Mouse (Mus musculus): ENCODE measurements around the gene Trim11. TPM values are rescaled to one million over a fixed set of nuclear protein-coding genes. Genes with fewer than 3 reads are reported as not detected.

Trim11 gene
- polyA plus RNA-seq, 1 experiment from 2014 or later, result 20.8 TPM

DNA sequence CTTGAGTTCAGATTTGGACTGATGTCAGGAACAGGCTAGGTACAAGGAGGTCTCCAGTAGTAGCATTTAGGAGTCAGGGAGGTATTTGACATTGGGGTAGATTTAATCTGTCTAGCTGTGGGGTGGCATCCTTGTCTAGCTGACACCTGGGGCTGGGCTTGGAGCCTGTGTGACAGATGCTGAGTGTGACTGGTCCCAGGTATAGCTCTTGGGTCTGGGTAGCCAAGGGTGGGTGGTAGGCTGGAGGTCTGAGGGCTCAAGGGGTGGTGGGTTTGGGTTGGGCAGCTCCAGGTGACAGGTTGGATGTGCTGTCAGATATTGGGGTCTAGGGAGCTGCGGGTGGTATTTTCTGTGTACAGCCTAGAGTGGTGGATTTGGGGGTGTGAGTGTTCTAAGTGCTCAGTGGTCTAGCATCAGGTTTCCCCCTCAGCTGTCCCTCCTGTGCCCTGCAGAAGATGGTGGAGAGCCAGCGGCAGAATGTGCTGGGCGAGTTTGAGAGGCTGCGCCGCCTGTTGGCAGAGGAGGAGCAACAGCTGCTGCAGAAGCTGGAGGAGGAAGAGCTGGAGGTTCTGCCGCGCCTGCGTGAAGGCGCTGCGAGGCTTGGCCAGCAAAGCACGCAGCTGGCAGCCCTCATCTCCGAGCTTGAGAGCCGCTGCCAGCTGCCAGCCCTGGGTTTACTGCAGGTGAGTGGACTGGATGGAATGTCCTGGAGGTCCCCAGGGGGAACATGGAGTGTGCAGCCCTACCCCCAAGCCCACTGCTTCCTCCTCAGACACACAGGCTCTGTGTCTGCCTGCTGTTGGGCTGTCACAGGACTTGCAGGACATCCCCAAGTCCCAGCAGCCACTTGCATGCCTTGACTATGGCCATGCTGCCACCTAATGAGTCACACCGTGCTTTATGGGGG is 3.9 kb downstream of the Trim11 start:
- 60% methylated on average over 14 of the region's 14 CpGs for WGBS

DNA sequence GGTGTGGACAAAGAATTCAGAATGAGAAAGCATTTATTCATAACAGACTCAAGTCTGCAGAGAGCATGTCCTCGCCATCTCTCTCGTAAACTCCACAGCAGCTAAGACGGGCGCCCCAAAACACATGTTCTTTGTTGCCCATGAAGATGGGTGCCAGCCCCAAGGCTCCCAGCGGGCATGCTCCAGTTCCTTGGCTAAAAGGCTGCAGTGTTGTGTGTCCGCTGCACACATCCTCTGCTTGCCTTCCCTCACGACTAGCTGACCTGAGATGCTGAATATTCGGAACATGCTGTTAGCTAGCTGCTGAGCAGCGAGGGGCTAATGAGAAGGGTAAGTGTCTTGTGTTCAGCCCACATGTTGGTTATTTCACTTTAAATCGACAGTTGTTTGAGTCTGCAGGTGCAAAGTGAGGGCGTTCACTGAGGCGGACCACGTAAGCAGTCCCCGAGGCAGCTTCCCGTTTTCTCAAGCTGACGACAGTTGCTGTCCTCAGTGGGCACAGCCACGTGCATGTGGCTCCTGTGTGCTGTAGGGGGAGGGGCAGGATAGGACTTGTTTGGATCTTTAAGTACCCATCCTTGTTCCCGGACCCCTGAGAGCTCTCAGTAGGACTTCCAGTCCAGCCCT is 4.7 kb downstream of the Trim11 start:
- Histone ChIP-seq H3K27ac (replicated peaks; ENCODE audit: low read depth, low read length) (no peak overlapping the region), H3K9me3 (ENCODE audit: control insufficient read depth, low read length) (no peaks in the 10 kb centered on the region), H3K9ac (replicated peaks; ENCODE audit: low read length) (no peak overlapping the region), H3K4me3 (replicated peaks; ENCODE audit: low read depth, low read length) (no peak overlapping the region), H3K36me3 (ENCODE audit: control insufficient read depth, insufficient read depth, low read length) (peaks cover 53% of the 10 kb centered on the region), H3K27me3 (ENCODE audit: control insufficient read depth, insufficient read depth, low read length) (no peaks in the 10 kb centered on the region), H3K4me2 (ENCODE audit: low read length) (no peak overlapping the region), H3K4me1 (ENCODE audit: control insufficient read depth, insufficient read depth, low read length) (peaks cover 18% of the 10 kb centered on the region)
- WGBS, result 90% methylated on average over 18 of the region's 18 CpGs
- DNase-seq (no peak), ATAC-seq (ENCODE audit: low FRiP score, low TSS enrichment) (no peak)

More for the DNA sequence above, 3.9 kb downstream of the Trim11 start:
- no peak overlapping the region for H3K27ac ChIP-seq (replicated peaks; ENCODE audit: low read depth, low read length)
- ATAC-seq (ENCODE audit: low FRiP score, low TSS enrichment) (no peak), DNase-seq (peak; percentile 70)
- H3K9ac ChIP-seq (replicated peaks; ENCODE audit: low read length), result no peak overlapping the region
- no peak overlapping the region for H3K4me3 ChIP-seq (replicated peaks; ENCODE audit: low read depth, low read length)
- no peaks in the 10 kb centered on the region for H3K27me3 ChIP-seq (ENCODE audit: control insufficient read depth, insufficient read depth, low read length)
- no peaks in the 10 kb centered on the region for H3K9me3 ChIP-seq (ENCODE audit: control insufficient read depth, low read length)
- no peak overlapping the region for H3K4me2 ChIP-seq (ENCODE audit: low read length)
- H3K36me3 ChIP-seq (ENCODE audit: control insufficient read depth, insufficient read depth, low read length), result peaks cover 45% of the 10 kb centered on the region
- peaks cover 21% of the 10 kb centered on the region for H3K4me1 ChIP-seq (ENCODE audit: control insufficient read depth, insufficient read depth, low read length)

DNA sequence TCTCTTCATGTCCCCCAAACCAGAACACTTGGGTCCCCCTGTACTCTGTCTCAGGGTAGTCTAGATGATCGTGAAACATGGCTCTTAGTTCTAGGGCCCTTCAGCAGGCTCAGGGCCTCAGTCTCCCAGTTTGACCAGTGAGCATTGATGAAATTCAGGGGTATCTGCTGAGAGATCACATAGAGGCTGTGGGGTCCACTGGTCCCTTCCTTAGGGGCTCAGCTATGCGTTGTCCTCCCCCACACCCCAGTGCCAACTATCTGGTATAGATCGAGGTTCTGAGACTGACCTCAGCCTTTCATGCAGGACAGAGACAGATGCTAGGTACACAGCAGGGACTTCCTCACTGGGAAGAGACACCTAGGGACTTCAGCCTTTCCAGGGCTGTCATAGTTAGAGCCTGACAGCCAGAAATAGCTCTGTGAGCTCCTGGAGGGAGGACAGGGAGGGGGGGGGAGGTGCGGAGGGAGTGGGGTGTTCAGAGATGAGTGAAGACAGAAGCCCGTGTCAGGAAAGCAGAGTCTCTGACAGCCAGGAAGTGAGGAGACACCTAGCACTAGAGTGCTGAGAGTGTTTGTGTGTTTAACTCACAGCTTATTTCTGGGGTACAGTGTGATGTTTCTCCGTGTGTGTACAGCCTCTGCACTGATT is 5.9 kb downstream of the Trim11 start:
- Histone ChIP-seq H3K9ac (replicated peaks; ENCODE audit: low read length) (no peak overlapping the region), H3K9me3 (ENCODE audit: control insufficient read depth, low read length) (no peaks in the 10 kb centered on the region), H3K36me3 (ENCODE audit: control insufficient read depth, insufficient read depth, low read length) (peaks cover 64% of the 10 kb centered on the region), H3K27ac (replicated peaks; ENCODE audit: low read depth, low read length) (no peak overlapping the region), H3K4me3 (replicated peaks; ENCODE audit: low read depth, low read length) (no peak overlapping the region), H3K4me1 (ENCODE audit: control insufficient read depth, insufficient read depth, low read length) (peaks cover 15% of the 10 kb centered on the region), H3K4me2 (ENCODE audit: low read length) (no peak overlapping the region), H3K27me3 (ENCODE audit: control insufficient read depth, insufficient read depth, low read length) (no peaks in the 10 kb centered on the region)
- ATAC-seq (ENCODE audit: low FRiP score, low TSS enrichment) (no peak), DNase-seq (no peak)
- WGBS, result 91% methylated on average over 6 of the region's 6 CpGs

DNA sequence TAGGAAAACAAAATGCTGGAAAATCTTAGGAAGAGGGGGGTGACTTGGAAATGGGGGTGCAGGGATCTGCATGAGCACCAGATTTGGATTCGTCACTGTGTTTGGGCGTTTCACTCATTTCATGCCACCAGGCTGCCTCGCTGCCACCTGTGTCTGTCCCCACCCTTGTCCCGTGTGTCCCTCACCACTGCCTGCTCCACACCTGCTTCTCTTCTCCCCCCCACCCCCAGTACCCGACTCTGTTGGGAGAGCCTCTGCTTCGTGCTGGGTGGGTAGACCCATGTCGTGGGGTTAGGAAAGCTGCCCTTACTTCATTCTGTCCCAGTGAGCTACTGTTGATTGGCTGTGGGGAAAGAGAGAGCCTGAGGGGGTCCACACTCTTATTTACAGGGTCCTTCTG is 6.8 kb downstream of the Trim11 start:
- Histone ChIP-seq H3K27ac (replicated peaks; ENCODE audit: low read depth, low read length) (no peak overlapping the region), H3K36me3 (ENCODE audit: control insufficient read depth, insufficient read depth, low read length) (peaks cover 73% of the 10 kb centered on the region), H3K4me1 (ENCODE audit: control insufficient read depth, insufficient read depth, low read length) (peaks cover 6% of the 10 kb centered on the region; the same call in 1 of the 2 replicates), H3K27me3 (ENCODE audit: control insufficient read depth, insufficient read depth, low read length) (no peaks in the 10 kb centered on the region), H3K9ac (replicated peaks; ENCODE audit: low read length) (no peak overlapping the region), H3K4me2 (ENCODE audit: low read length) (no peak overlapping the region), H3K9me3 (ENCODE audit: control insufficient read depth, low read length) (no peaks in the 10 kb centered on the region), H3K4me3 (replicated peaks; ENCODE audit: low read depth, low read length) (no peak overlapping the region)
- DNase-seq (no peak), ATAC-seq (ENCODE audit: low FRiP score, low TSS enrichment) (no peak)
- 93% methylated on average over 7 of the region's 7 CpGs for WGBS

DNA sequence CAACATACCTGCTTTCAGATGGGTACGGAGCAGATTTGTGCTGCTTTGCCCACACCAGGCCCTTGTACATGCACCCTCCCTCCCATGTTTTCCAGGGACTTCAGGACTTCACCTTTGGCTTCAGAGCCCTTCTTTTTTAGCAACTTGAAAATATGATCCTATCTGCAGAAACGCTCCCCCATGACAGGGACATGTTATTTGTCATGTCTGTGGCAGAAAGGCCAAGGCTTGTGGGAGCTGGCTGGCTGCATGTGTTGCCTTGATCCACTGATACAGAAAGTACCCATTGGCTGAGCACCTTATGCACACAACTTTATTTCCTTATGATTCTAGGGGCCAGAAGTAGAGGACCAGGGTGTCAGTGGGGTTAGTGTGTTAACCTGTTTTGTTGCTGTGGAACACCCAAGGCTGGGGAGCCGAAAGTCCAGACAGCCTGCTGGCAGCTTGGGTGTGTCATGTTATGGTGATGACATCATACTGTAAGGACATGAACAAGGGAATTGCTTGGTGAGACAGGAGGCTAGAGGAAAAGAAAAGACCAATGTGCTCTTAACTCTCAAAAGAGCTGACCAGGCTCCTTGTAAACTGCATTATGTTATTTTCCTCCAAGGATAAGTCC is 7.5 kb downstream of the Trim11 start:
- Histone ChIP-seq H3K4me2 (ENCODE audit: low read length) (no peak overlapping the region), H3K27ac (replicated peaks; ENCODE audit: low read depth, low read length) (no peak overlapping the region), H3K9ac (replicated peaks; ENCODE audit: low read length) (no peak overlapping the region), H3K4me1 (ENCODE audit: control insufficient read depth, insufficient read depth, low read length) (no peaks in the 10 kb centered on the region), H3K9me3 (ENCODE audit: control insufficient read depth, low read length) (no peaks in the 10 kb centered on the region), H3K4me3 (replicated peaks; ENCODE audit: low read depth, low read length) (no peak overlapping the region), H3K36me3 (ENCODE audit: control insufficient read depth, insufficient read depth, low read length) (peaks cover 80% of the 10 kb centered on the region), H3K27me3 (ENCODE audit: control insufficient read depth, insufficient read depth, low read length) (no peaks in the 10 kb centered on the region)
- no peak for DNase-seq
- 96% methylated on average over 3 of the region's 3 CpGs for WGBS
- no peak for ATAC-seq (ENCODE audit: low FRiP score, low TSS enrichment)

DNA sequence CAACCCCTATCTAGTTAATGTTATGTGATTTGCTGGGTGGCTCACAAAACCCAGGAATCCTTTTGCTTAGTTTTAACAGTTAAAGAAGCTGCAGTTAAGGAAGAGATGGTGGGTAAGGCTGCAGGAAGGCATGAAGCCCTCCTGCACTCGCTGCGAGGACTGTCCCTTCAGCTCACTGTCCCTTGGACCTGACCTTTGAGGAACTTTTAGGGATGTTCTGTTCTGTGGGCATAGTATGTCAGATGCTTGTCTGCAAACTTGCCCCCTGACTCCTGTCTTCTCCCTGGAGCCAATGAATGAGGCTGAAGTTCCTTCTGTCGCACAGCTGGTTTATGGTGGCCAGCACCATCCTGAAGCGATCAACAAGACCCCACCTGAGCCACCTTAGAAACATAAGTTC is 11.3 kb downstream of the Trim11 start:
- WGBS, result 96% methylated on average over 4 of the region's 4 CpGs
- no peak overlapping the region for H3K27ac ChIP-seq (replicated peaks; ENCODE audit: low read depth, low read length)
- no peak for ATAC-seq (ENCODE audit: low FRiP score, low TSS enrichment)
- no peak overlapping the region for H3K4me3 ChIP-seq (replicated peaks; ENCODE audit: low read depth, low read length)
- H3K27me3 ChIP-seq (ENCODE audit: control insufficient read depth, insufficient read depth, low read length), result peaks cover 1% of the 10 kb centered on the region; the same call in 1 of the 2 replicates
- H3K9me3 ChIP-seq (ENCODE audit: control insufficient read depth, low read length), result no peaks in the 10 kb centered on the region
- no peaks in the 10 kb centered on the region for H3K4me1 ChIP-seq (ENCODE audit: control insufficient read depth, insufficient read depth, low read length)
- H3K36me3 ChIP-seq (ENCODE audit: control insufficient read depth, insufficient read depth, low read length), result peaks cover 73% of the 10 kb centered on the region
- H3K4me2 ChIP-seq (ENCODE audit: low read length), result no peak overlapping the region
- DNase-seq, result no peak
- no peak overlapping the region for H3K9ac ChIP-seq (replicated peaks; ENCODE audit: low read length)

DNA sequence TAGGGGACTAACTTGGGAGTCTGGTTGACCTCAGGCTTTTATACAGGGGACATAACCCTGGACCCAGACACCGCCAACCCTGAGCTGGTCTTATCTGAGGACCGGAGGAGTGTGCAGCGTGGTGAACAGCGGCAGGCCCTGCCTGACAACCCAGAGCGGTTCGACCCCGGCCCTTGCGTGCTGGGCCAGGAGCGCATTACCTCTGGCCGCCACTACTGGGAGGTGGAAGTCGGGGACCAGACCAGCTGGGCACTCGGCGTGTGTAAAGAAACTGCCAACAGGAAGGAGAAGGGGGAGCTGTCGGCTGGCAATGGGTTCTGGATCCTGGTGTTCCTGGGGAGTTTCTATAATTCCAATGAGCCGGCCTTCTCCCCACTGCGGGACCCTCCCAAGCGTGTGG is 12.2 kb downstream of the Trim11 start:
- no peak for DNase-seq
- no peak for ATAC-seq (ENCODE audit: low FRiP score, low TSS enrichment)
- no peak overlapping the region for H3K4me3 ChIP-seq (replicated peaks; ENCODE audit: low read depth, low read length)
- no peak overlapping the region for H3K27ac ChIP-seq (replicated peaks; ENCODE audit: low read depth, low read length)
- 87% methylated on average over 17 of the region's 17 CpGs for WGBS
- no peak overlapping the region for H3K4me2 ChIP-seq (ENCODE audit: low read length)
- peaks cover 65% of the 10 kb centered on the region for H3K36me3 ChIP-seq (ENCODE audit: control insufficient read depth, insufficient read depth, low read length)
- H3K9ac ChIP-seq (replicated peaks; ENCODE audit: low read length), result no peak overlapping the region
- no peaks in the 10 kb centered on the region for H3K4me1 ChIP-seq (ENCODE audit: control insufficient read depth, insufficient read depth, low read length)
- H3K9me3 ChIP-seq (ENCODE audit: control insufficient read depth, low read length), result no peaks in the 10 kb centered on the region
- H3K27me3 ChIP-seq (ENCODE audit: control insufficient read depth, insufficient read depth, low read length), result peaks cover 10% of the 10 kb centered on the region

DNA sequence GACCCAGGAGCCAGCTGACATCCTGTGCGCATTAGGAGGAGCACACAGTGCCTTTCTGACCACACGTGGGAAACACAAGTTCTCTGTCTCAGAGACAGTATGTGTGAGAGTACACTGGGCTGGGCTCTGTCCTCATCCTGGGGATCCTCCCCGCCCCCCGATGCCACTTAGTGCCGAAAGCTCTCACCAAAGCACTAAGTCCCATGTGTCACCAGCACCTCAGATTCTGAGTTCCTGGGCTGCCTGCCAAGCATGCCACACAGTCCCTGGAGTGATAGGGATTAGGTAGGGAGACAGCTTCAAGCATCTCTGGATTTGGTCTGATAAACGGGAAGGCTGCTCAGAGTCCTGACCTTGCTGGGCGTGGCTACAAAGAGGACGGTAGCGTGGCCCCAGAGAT is 12.9 kb downstream of the Trim11 start:
- Histone ChIP-seq H3K9me3 (ENCODE audit: control insufficient read depth, low read length) (no peaks in the 10 kb centered on the region), H3K4me2 (ENCODE audit: low read length) (no peak overlapping the region), H3K27me3 (ENCODE audit: control insufficient read depth, insufficient read depth, low read length) (peaks cover 17% of the 10 kb centered on the region), H3K4me1 (ENCODE audit: control insufficient read depth, insufficient read depth, low read length) (no peaks in the 10 kb centered on the region), H3K9ac (replicated peaks; ENCODE audit: low read length) (no peak overlapping the region), H3K27ac (replicated peaks; ENCODE audit: low read depth, low read length) (no peak overlapping the region), H3K4me3 (replicated peaks; ENCODE audit: low read depth, low read length) (no peak overlapping the region), H3K36me3 (ENCODE audit: control insufficient read depth, insufficient read depth, low read length) (peaks cover 58% of the 10 kb centered on the region)
- ATAC-seq (ENCODE audit: low FRiP score, low TSS enrichment), result no peak
- 81% methylated on average over 9 of the region's 9 CpGs for WGBS
- DNase-seq, result no peak
